Mouse (Mus musculus): ENCODE data around the gene Ndufv1. TPM values are rescaled to one million over a fixed set of nuclear protein-coding genes. Genes with fewer than 3 reads are reported as not detected.
A peak's percentile ranks its signal among the peaks of the same experiment; 100 is the strongest.

Ndufv1 gene
- polyA plus RNA-seq, 1 experiment from 2014 or later, result 285 TPM

DNA sequence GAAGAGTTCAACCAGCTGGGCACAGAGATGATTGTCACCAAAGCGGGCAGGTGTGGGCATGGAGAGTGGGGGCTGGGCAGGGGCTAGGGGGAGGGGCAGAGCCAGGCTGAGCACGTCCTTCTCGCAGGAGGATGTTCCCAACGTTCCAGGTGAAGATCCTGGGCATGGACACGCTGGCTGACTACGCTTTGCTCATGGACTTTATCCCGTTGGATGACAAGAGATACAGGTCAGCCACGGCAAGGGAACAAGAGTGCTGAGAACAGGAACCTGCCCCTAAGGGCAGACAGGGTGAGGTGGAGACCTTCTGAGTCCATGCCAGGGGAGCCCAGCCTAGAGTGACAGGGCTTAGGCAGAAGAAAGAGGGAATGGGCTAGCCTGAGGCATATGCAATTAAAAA, 15.9 kb downstream of the Ndufv1 start:
- Histone ChIP-seq H3K4me3 (ENCODE audit: low read length) (no peak overlapping the region), H3K4me1 (ENCODE audit: insufficient read depth, low read length) (peaks cover 39% of the 10 kb centered on the region), H3K27me3 (ENCODE audit: insufficient read depth, low read length) (no peaks in the 10 kb centered on the region), H3K27ac (ENCODE audit: low read length) (no peak overlapping the region), H3K36me3 (ENCODE audit: insufficient read depth, low read length) (no peaks in the 10 kb centered on the region), H3K4me2 (replicated peaks; ENCODE audit: low read depth, low read length) (no peak overlapping the region), H3K9me3 (ENCODE audit: low read length) (no peaks in the 10 kb centered on the region), H3K9ac (replicated peaks; ENCODE audit: low read length) (no peak overlapping the region; the same call in 1 of the 2 replicates)
- no peak for ATAC-seq (ENCODE audit: low FRiP score, low TSS enrichment)
- 71% methylated on average over 8 of the region's 8 CpGs for WGBS

DNA sequence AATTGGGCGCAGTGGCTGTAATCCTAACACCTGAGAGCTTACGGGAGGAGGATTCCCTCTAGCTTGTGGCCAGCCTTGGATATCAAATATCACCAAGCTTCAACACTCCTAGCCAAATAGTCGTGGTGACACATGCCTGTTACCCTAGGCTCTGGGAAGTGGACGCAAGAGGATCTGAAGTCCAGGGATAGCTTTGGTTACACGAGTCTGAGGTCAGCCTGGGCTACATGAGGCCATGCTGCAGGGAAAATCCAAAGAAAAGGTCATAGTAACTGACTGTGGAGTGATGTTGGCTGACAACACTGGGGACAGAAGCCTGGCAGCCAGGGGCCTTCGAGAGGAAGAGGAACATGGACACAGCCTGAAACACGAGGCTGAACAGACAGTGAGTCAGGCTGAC, 16.5 kb downstream of the Ndufv1 start:
- Histone ChIP-seq H3K27me3 (ENCODE audit: insufficient read depth, low read length) (no peaks in the 10 kb centered on the region), H3K4me1 (ENCODE audit: insufficient read depth, low read length) (peaks cover 32% of the 10 kb centered on the region), H3K36me3 (ENCODE audit: insufficient read depth, low read length) (no peaks in the 10 kb centered on the region), H3K9ac (replicated peaks; ENCODE audit: low read length) (no peak overlapping the region), H3K9me3 (ENCODE audit: low read length) (no peaks in the 10 kb centered on the region), H3K4me2 (replicated peaks; ENCODE audit: low read depth, low read length) (no peak overlapping the region), H3K4me3 (ENCODE audit: low read length) (no peak overlapping the region), H3K27ac (ENCODE audit: low read length) (no peak overlapping the region)
- 51% methylated on average over 7 of the region's 7 CpGs for WGBS
- no peak for ATAC-seq (ENCODE audit: low FRiP score, low TSS enrichment)

- no peak for ATAC-seq (ENCODE audit: low FRiP score, low TSS enrichment)
Observed at GRCm38 (mm10) chr19:3995505-3995904, 17.1 kb downstream of the Ndufv1 start.

DNA sequence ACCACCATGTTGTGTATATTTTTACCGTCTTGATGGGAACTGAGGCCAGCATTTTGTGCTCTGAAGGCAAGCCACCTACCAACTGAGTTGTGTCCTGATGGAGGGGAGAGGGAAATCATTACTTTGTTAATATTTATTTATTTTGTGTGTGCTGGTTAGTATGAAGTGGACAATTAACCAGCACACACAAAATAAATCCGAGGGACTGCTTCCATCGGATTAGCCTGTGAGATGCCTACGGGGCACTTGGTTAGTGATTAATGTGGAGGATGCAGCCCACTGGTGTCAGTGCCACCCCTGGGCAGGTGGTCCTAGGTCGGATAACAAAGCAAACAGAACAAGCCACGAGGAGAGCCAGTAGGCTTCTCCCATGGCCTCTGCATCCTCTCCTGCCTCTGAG, 17.7 kb downstream of the Ndufv1 start:
- Histone ChIP-seq H3K4me1 (ENCODE audit: insufficient read depth, low read length) (peaks cover 32% of the 10 kb centered on the region), H3K4me2 (replicated peaks; ENCODE audit: low read depth, low read length) (no peak overlapping the region), H3K27me3 (ENCODE audit: insufficient read depth, low read length) (no peaks in the 10 kb centered on the region), H3K9me3 (ENCODE audit: low read length) (no peaks in the 10 kb centered on the region), H3K36me3 (ENCODE audit: insufficient read depth, low read length) (no peaks in the 10 kb centered on the region), H3K9ac (replicated peaks; ENCODE audit: low read length) (no peak overlapping the region), H3K4me3 (ENCODE audit: low read length) (no peak overlapping the region), H3K27ac (ENCODE audit: low read length) (peak overlapping the region; percentile 35)
- ATAC-seq (ENCODE audit: low FRiP score, low TSS enrichment), result no peak
- 22% methylated on average over 6 of the region's 6 CpGs for WGBS

More at GRCm38 (mm10) chr19:3995505-3995904, 17.1 kb downstream of the Ndufv1 start:
- Histone ChIP-seq H3K4me1 (ENCODE audit: insufficient read depth, low read length) (peaks cover 32% of the 10 kb centered on the region), H3K9ac (replicated peaks; ENCODE audit: low read length) (no peak overlapping the region), H3K9me3 (ENCODE audit: low read length) (no peaks in the 10 kb centered on the region), H3K36me3 (ENCODE audit: insufficient read depth, low read length) (no peaks in the 10 kb centered on the region), H3K4me2 (replicated peaks; ENCODE audit: low read depth, low read length) (no peak overlapping the region), H3K27me3 (ENCODE audit: insufficient read depth, low read length) (no peaks in the 10 kb centered on the region), H3K4me3 (ENCODE audit: low read length) (no peak overlapping the region), H3K27ac (ENCODE audit: low read length) (peak overlapping the region; percentile 25; the same call in 1 of the 2 replicates)
- WGBS, result 64% methylated on average over 3 of the region's 3 CpGs

DNA sequence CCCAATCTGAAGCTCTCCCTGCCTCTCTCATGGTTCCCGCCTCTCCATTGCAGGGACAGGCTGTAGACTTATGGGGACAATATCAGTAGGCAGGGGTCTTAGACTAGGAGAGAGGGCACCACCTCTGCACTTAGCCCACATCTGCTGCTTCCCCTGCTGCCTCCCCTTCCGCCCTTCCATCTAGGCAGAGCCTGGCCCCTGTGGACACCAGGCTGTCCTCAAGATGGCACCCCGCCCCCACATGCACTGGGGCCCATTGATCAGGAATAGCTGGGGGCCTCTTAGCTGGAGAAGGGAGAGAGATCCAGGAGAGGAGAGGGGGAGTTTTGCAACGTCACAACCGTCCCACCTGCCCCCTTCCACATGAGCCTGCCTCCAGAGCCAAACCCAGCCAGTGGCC, 20.2 kb downstream of the Ndufv1 start, which contains the start of gene Tbx10:
Gene Tbx10, plus strand, starts transcription at position 337 of the 400 bp plus-strand sequence.
- Histone ChIP-seq H3K4me3 (ENCODE audit: low read length) (no peak within 1 kb of the TSS), H3K4me2 (replicated peaks; ENCODE audit: low read depth, low read length) (no peak within 1 kb of the TSS), H3K27me3 (ENCODE audit: insufficient read depth, low read length) (no peaks in the 10 kb centered on the region), H3K36me3 (ENCODE audit: insufficient read depth, low read length) (0 out of 2 replicates have a peak, but pooled peaks cover 3% of the 10 kb centered on the region), H3K9ac (replicated peaks; ENCODE audit: low read length) (no peak within 1 kb of the TSS), H3K4me1 (ENCODE audit: insufficient read depth, low read length) (peaks cover 27% of the 10 kb centered on the region), H3K27ac (ENCODE audit: low read length) (no peak within 1 kb of the TSS), H3K9me3 (ENCODE audit: low read length) (no peaks in the 10 kb centered on the region)
- 54% methylated on average over 5 of the region's 5 CpGs for WGBS
- no peak for ATAC-seq (ENCODE audit: low FRiP score, low TSS enrichment)

DNA sequence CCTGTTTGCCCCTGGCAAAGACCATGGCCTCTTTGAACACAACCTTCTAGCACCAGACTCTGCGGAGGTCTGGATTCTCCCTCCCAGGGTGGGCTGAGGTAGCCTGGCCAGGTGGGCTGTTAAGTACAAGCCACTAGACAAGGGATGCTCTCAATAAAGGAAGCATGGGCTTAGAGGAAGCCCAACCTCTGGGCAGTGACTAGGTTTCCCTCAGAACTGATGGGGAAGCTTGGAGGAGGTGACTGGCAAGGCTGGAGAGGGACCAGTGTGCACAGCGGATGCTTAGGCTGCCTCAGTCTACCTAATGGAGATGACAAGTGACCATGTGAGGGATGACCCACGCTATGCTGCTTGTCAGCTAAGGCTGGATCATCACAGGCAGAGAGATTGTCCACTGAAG, 20.6 kb downstream of the Ndufv1 start:
- Histone ChIP-seq H3K27ac (ENCODE audit: low read length) (no peak overlapping the region), H3K9ac (replicated peaks; ENCODE audit: low read length) (no peak overlapping the region), H3K4me1 (ENCODE audit: insufficient read depth, low read length) (peaks cover 25% of the 10 kb centered on the region), H3K27me3 (ENCODE audit: insufficient read depth, low read length) (no peaks in the 10 kb centered on the region), H3K4me3 (ENCODE audit: low read length) (no peak overlapping the region), H3K36me3 (ENCODE audit: insufficient read depth, low read length) (0 out of 2 replicates have a peak, but pooled peaks cover 3% of the 10 kb centered on the region), H3K4me2 (replicated peaks; ENCODE audit: low read depth, low read length) (no peak overlapping the region), H3K9me3 (ENCODE audit: low read length) (no peaks in the 10 kb centered on the region)
- 84% methylated on average over 3 of the region's 3 CpGs for WGBS
- no peak for ATAC-seq (ENCODE audit: low FRiP score, low TSS enrichment)

DNA sequence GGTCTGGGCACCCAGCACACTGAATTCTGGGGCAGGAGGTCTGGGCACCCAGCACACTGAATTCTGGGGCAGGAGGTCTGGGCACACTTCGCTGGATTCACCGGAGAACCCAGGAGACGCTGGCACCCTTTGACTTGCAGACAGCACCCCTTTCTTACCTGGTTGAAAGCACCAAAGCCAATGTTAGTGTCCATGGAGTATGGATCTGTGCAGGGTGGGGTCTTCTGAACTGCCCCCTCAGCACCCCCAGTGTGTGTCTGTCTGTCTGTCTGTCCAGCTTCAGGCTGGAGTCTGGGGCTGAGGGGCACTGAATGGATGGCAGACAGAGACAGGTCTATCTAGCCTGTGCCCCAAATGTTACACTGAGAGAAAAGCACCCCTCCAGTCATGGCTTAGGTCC, 21.0 kb downstream of the Ndufv1 start:
- no peak for ATAC-seq (ENCODE audit: low FRiP score, low TSS enrichment)
- H3K27ac ChIP-seq (ENCODE audit: low read length), result no peak overlapping the region
- no peak overlapping the region for H3K4me3 ChIP-seq (ENCODE audit: low read length)
- 0 out of 2 replicates have a peak, but pooled peaks cover 3% of the 10 kb centered on the region for H3K36me3 ChIP-seq (ENCODE audit: insufficient read depth, low read length)
- WGBS, result 96% methylated on average over 3 of the region's 3 CpGs
- H3K9me3 ChIP-seq (ENCODE audit: low read length), result no peaks in the 10 kb centered on the region
- H3K27me3 ChIP-seq (ENCODE audit: insufficient read depth, low read length), result no peaks in the 10 kb centered on the region
- peaks cover 26% of the 10 kb centered on the region for H3K4me1 ChIP-seq (ENCODE audit: insufficient read depth, low read length)
- no peak overlapping the region for H3K9ac ChIP-seq (replicated peaks; ENCODE audit: low read length)
- no peak overlapping the region for H3K4me2 ChIP-seq (replicated peaks; ENCODE audit: low read depth, low read length)

- 21% methylated on average over 6 of the region's 6 CpGs for WGBS
- no peak overlapping the region for H3K27ac ChIP-seq (ENCODE audit: low read length)
- H3K9me3 ChIP-seq (ENCODE audit: low read length), result no peaks in the 10 kb centered on the region
- H3K27me3 ChIP-seq (ENCODE audit: insufficient read depth, low read length), result no peaks in the 10 kb centered on the region
- peaks cover 26% of the 10 kb centered on the region for H3K4me1 ChIP-seq (ENCODE audit: insufficient read depth, low read length)
- no peak for ATAC-seq (ENCODE audit: low FRiP score, low TSS enrichment)
- no peak overlapping the region for H3K4me3 ChIP-seq (ENCODE audit: low read length)
- no peak overlapping the region for H3K9ac ChIP-seq (replicated peaks; ENCODE audit: low read length)
- no peak overlapping the region for H3K4me2 ChIP-seq (replicated peaks; ENCODE audit: low read depth, low read length)
- 0 out of 2 replicates have a peak, but pooled peaks cover 3% of the 10 kb centered on the region for H3K36me3 ChIP-seq (ENCODE audit: insufficient read depth, low read length)
Observed at GRCm38 (mm10) chr19:3990804-3991203, 21.8 kb downstream of the Ndufv1 start.

DNA sequence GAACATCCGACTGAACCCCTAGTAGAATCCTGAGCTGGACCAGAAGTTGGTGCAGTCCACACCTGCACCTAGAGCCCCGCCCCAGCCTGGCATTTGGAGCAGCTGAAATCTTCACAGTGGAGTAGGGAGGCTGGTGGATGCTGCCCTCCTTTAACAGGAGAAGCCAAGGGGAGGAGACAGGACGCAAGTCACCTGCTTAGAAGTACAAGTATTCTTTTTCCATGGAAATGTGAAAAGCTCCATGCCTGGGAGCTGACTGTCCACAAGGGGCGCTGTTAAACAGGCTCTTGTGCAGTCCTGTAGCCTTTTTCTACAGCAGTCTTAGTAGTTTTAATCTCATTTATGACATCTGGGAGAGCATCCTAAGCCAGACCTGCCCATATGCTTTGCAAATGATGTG, 23.9 kb downstream of the Ndufv1 start:
- ATAC-seq (ENCODE audit: low FRiP score, low TSS enrichment), result no peak
- no peak overlapping the region for H3K9ac ChIP-seq (replicated peaks; ENCODE audit: low read length)
- H3K27ac ChIP-seq (ENCODE audit: low read length), result no peak overlapping the region
- H3K4me3 ChIP-seq (ENCODE audit: low read length), result no peak overlapping the region
- no peaks in the 10 kb centered on the region for H3K9me3 ChIP-seq (ENCODE audit: low read length)
- H3K4me1 ChIP-seq (ENCODE audit: insufficient read depth, low read length), result peaks cover 38% of the 10 kb centered on the region
- H3K36me3 ChIP-seq (ENCODE audit: insufficient read depth, low read length), result 0 out of 2 replicates have a peak, but pooled peaks cover 3% of the 10 kb centered on the region
- H3K27me3 ChIP-seq (ENCODE audit: insufficient read depth, low read length), result no peaks in the 10 kb centered on the region
- H3K4me2 ChIP-seq (replicated peaks; ENCODE audit: low read depth, low read length), result no peak overlapping the region
- WGBS, result 94% methylated on average over 4 of the region's 4 CpGs

DNA sequence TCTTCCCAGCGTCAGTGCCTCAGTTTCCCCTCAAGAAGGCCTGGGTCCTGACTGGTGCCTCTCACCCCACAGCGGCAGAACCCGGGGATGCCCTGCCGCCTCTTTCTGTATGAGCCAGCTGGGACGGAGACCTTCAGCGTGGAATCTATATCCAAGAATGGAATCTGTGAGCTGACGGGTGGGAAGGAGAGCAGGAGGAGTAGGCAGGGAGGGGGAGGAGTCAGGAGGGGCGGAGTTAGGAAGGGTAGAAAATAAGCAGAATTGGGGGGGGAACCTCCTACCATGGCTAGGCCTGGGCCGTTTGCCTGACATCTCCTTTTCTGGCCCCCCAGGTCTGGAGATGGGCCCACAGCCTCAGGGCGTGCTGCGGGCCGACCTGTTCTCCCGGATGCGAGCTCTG, 24.5 kb downstream of the Ndufv1 start:
- no peak for ATAC-seq (ENCODE audit: low FRiP score, low TSS enrichment)
- Histone ChIP-seq H3K9ac (replicated peaks; ENCODE audit: low read length) (no peak overlapping the region), H3K27ac (ENCODE audit: low read length) (no peak overlapping the region), H3K4me1 (ENCODE audit: insufficient read depth, low read length) (peaks cover 42% of the 10 kb centered on the region), H3K4me2 (replicated peaks; ENCODE audit: low read depth, low read length) (no peak overlapping the region), H3K4me3 (ENCODE audit: low read length) (no peak overlapping the region), H3K36me3 (ENCODE audit: insufficient read depth, low read length) (0 out of 2 replicates have a peak, but pooled peaks cover 3% of the 10 kb centered on the region), H3K9me3 (ENCODE audit: low read length) (no peaks in the 10 kb centered on the region), H3K27me3 (ENCODE audit: insufficient read depth, low read length) (no peaks in the 10 kb centered on the region)
- 87% methylated on average over 14 of the region's 14 CpGs for WGBS

Data from kidney, embryonic 16.5 days (tissue).